Mouse (Mus musculus): Measurements from ENCODE around the gene Wdr44.
"Not testable (repeated sequence)": the region's sequence is repeated elsewhere in the genome, so short reads cannot be mapped to it uniquely, and the experiment has no call there.

Gene Wdr44

GRCm38 (mm10) chrX:23692722-23693442 lies at the start of gene Wdr44:
Gene Wdr44 (plus strand): TSS chrX:23693051.
- in situ Hi-C loops (cut with MboI), result no loop called here

DNA sequence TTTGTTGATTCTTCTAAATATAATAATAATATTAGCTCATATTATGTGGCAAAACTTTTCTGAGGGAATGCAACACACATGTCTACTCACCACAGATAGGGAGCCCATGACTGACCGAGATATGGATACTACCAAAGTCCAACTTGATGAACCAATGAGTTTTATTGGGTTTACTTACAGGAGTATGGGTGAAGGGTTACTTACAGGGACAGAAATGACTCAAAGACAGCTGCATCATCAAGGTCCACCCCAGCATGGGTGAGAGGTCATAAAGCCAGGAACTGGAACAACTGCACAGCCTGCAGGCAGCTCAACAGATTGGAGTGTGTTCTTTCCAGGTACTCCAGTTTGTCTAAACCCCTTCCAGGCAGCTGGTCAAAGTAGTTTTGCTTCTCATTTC lies 44.5 kb upstream of the Wdr44 start:
- in situ Hi-C loops (cut with MboI), result no loop called here

GRCm38 (mm10) chrX:23662216-23662615 lies 30.6 kb upstream of the Wdr44 start:
- in situ Hi-C loops (cut with MboI), result no loop called here

- in situ Hi-C loops (cut with MboI), result no loop called here
Observed at GRCm38 (mm10) chrX:23673193-23673592, 19.7 kb upstream of the Wdr44 start.

DNA sequence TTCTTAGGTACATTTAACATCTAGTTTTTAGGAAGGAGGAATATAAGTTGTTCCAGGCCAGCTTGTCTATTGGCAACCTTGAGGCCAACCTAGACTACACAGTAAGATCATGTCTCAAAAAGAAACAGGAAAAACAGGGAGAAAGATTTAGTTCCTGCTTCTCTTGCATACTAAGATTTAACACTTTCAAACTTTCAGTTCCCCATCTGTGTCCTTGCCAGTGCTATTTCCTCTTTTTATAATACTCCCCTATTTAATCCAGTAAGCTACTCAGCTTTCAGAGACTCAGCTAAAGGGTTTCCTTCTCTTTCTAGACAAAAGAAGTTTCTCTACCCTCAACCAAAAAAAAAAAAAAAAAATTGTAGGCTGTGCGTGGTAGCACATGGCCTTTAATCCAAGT lies 17.4 kb upstream of the Wdr44 start:
- in situ Hi-C loops (cut with MboI), result no loop called here

DNA sequence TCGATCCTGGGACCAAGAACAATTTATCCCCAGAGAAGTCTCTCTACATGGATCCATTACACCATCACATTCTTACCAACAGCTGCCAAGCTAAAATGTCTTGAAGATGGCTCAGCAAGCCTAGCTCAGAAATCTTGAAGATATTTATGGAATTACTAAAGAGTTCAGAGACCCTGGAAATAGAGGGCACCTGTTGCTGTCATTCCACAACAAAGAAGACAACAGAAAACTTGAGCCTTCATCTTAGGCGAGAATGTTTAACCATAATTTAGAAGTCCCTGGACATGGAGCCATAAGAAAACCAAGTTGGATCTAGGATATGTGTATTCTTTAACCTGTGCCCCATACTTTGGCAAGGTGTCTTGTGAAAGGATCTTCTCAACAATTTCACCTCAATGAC lies 16.3 kb upstream of the Wdr44 start:
- in situ Hi-C loops (cut with MboI), result no loop called here

DNA sequence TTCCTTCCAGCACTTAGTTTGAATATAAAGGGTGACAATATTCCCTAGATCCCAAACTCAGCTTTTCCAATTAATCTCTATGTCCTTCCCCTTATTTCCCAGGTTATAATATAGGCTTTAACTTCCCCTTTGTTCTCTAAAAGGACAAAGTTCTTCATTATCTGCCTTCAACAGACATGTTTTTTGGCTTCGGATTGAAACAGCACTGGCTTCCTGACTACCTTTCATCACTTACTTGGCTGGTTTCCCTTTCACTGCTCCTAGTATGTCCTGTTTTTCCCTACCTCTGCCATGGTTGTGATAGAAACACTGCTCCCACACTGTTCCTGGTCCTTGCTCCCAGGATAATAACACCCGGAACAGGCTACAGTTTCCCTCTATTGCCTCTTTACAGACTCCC lies 15.3 kb upstream of the Wdr44 start:
- in situ Hi-C loops (cut with MboI), result no loop called here

- in situ Hi-C loops (cut with MboI), result no loop called here
Observed at GRCm38 (mm10) chrX:23692336-23692721, 522 bp upstream of the Wdr44 start.

- in situ Hi-C loops (cut with MboI), result no loop called here
Observed at GRCm38 (mm10) chrX:23693443-23694400, 871 bp downstream of the Wdr44 start.

DNA sequence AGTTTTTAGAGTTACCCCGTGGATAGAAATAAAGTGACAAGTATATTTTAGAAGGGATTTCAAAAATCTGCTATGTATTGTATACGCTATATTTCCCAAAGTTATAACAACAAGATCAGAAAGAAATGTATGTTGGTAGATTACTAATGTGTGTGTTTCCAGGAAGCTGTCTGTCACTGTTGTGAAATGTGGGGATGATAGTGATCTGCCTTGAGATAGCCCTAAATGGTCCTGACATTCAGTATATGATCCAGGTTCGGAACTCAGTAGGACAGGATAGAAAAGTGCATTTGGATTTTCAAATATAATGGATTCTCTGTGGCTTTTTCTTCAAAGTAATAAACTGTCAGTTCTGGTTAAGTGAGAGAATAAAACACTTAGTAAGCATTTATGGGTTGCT lies 1.7 kb downstream of the Wdr44 start:
- in situ Hi-C loops (cut with MboI), result no loop called here

GRCm38 (mm10) chrX:23695109-23695508 lies 2.3 kb downstream of the Wdr44 start:
- in situ Hi-C loops (cut with MboI), result no loop called here

DNA sequence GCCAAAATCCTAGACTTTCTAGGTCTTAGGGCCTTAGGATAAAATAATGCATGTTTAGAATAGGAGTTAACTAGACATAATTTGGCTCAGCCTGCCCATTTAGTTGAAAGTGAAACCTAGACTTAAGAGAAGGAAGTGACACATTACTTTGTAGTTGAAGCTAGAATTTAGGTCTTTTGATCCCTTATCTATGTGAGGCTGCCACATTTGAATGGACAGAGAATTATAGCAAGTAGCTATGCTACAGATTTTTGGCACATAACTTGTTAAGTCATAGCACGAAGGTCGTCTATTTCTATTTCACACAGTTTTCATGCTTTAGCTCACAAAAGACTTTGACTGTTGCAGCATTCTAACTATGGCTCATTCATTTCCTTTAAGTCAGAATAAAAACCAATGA lies 4.5 kb downstream of the Wdr44 start:
- in situ Hi-C loops (cut with MboI), result no loop called here

DNA sequence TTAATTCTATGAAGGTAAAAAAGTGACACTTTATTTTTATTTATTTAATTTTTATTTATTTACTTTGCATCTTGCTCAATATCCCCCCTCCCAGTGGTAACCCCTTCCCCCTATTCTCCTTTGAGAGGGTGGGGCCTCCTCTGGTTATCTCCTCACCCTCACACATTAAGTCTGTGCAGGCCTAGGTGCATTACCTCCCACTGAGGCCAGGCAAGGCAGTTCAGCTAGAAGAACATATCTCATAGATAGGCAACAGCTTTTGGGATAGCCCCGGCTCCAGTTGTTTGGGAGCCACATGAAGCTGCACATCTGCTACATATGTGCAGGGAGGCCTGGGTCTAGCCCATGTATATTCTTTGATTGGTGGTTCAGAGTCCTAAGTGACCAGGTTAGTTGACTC lies 6.2 kb downstream of the Wdr44 start:
- in situ Hi-C loops (cut with MboI), result no loop called here

DNA sequence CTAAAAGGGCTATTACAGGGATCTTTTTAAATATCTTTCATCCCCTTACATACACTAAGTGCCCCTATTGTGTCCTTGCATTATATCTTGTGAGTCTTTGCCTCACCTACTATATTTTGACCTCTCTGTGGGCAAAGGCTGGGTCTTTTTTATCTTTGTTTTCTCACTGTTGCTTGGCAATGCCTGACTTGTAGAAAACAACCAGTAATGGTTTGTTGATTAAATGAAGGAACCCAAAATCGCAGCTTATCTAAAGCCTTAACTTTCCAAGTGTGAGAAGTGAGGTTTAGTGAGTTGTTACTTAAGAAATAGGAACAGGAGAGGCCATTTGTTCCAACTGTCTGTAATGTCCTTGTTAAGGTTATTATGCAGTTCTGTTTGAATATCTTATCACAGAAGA lies 24.4 kb downstream of the Wdr44 start:
- in situ Hi-C loops (cut with MboI), result no loop called here

GRCm38 (mm10) chrX:23727463-23727862 lies 34.6 kb downstream of the Wdr44 start:
- in situ Hi-C loops (cut with MboI), result no loop called here

DNA sequence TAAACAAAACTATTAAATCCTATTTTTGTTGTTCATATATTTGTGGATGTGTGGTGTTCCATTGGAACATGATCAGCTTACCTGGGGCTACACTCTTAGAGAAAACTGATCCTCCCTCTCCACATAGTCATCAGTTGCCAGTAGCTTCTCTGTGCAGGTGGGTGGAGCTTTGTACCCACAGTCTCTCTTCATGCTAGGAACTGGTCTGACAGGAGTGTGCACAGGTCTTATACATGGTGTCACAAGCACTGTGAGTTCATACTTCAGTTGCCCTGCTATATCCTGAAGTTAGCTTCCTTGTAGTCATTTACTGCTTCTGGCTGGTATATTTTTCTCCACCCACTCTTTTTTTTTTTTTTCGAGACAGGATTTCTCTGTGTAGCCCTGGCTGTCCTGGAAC lies 61.8 kb downstream of the Wdr44 start:
- in situ Hi-C loops (cut with MboI), result no loop called here

DNA sequence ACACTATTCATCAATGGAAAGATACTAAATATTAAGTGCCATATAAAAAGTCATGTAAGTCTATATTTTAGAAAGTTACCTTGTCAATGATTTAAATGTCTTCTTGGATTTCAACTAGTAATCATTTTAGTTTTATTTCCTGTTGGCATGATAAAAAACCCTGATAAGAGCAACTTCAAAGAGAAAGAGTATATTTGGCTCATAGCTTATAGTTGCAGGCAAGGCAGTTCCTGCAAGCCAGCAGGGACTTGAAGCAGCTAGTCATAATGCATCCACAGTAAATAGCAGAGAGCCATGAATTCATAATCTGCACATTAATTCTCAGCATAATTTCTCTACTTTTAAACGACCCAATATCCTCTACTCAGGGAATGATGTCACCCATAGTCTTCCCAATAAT lies 75.0 kb downstream of the Wdr44 start:
- in situ Hi-C loops (cut with MboI), result no loop called here

DNA sequence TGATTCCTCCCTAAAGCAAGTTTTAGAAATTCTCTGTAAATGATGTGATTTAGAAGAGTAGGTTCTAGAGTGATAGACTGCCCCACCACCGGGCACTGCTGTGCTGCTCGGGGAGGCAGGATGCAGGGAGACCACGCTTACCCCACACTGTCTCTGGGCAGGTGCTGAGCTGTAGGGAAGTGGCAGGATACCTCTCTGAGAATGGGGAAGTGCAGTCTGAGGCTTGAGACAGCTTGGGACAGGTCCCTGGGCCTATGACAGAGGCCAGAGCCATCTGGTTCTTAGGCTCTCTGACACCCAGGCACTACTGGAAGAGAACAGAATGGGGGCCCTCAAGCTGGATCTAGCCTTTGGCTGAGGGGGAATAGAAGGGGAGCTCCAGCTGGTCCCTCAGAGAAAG lies 114.3 kb downstream of the Wdr44 start:
- in situ Hi-C loops (cut with MboI), result no loop called here

GRCm38 (mm10) chrX:23810365-23810764 lies 117.5 kb downstream of the Wdr44 start:
- in situ Hi-C loops (cut with MboI), result no loop called here

DNA sequence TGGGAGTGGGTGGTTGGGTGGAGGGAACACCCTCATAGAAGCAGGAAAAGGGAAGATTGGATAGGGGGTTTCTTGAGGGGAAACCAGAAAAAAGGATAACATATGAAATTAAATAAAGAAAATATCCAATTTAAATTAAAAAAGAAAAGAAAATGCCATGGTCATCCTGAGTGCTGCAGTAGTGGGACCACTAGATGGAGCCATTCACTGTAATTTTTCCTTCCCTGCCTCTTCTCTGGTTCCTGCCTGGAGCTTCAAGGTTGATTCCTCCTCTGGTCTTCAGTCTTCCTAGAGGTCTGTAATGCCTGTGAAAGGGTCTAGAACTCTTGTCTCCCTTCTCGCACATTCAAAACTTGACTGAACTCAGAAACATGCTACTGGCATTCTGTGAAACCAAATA lies 120.4 kb downstream of the Wdr44 start:
- in situ Hi-C loops (cut with MboI), result not testable (repeated sequence)

DNA sequence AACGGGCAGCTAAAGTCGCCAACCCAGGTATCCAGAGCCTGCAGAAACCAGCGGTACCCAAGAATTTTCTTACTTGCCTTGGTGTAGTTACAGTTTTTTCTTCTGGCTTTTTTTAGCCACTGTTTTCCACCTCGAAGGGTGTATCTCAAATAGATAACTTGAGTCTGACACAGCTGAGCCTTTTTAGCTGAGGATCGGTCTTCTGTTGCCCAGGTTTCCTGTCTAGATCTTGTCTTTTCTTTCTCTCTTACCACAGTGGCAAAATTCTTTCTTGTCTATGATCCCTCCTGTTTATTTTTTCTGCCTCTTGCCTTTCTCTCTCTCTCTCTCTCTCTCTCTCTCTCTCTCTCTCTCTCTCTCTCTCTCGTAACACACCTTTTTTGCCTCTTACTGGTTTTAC lies 130.0 kb downstream of the Wdr44 start:
- in situ Hi-C loops (cut with MboI), result not testable (repeated sequence)

DNA sequence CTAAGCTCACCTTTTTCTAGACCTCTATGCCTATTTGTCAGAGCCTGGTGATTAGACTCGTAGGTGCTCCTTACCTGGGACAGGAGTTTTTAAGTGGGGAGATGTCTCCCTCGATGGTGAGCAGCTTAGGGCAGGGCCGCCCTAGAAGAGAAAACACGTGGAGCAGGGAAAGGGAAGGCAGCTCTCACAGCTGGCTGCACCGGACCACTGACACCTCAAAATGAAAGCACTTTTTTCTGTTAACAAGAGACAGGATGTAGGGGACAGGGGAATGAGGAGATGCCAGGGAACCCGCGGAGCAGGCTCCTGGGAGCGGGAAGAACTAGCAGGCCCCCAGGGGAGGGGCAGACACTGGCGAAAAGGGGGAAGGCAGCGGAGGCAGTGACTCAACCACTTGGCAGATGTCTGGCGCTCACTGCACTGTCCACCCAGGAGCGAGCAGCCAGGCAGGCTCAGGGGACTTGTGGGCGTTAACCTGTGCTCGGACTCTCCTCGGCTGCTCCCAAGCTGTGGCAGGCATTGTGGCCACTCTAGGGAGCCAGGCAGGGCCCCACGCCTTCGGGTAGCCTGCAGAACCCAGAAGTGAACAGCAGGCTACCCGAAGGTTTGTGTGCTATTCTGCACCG lies 130.7 kb downstream of the Wdr44 start:
- in situ Hi-C loops (cut with MboI), result no loop called here

- in situ Hi-C loops (cut with MboI), result not testable (repeated sequence)
Observed at GRCm38 (mm10) chrX:23833784-23834183, 140.9 kb downstream of the Wdr44 start.

Data from mature B cell (primary cell).